Mouse (Mus musculus): ENCODE measurements around the gene Sh3pxd2a.

DNA sequence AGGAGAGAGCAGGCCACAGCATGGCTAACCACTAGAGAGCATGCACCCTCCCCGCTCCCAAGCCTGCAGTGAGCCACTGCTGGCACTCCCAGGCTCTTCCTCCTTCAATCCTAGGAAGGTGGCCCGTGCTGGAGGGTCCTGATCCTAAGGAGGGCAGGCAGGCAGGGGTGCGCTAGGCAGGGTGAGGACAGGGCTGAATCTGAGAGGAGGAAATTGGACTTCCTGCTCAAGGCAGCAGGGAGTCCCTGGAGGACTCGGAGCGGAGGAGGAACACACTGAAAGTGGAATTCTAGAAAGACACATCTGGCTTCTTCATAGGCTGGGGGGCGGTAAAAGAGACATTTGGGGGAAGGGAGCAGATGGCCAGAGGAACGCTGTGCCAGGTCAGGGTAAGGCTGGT is 55.5 kb downstream of the Sh3pxd2a start:
- TF ChIP-seq MAFK (IDR thresholded peaks at IDR 0.05; ENCODE audit: borderline replicate concordance, low read depth, low read length) (no peak), JUND (IDR thresholded peaks at IDR 0.05; ENCODE audit: low read depth, low read length) (no peak), CTCF (IDR thresholded peaks at IDR 0.05 in 2 of 3, conservative IDR thresholded peaks at IDR 0.05 in 1 of 3; ENCODE audit: control insufficient read depth in 1 of 3, insufficient read depth in 1 of 3, low read depth in 2 of 3, low read length in 3 of 3, poor library complexity in 1 of 3, severe bottlenecking in 1 of 3) (no peak), ZC3H11A (IDR thresholded peaks at IDR 0.05; ENCODE audit: low read depth, low read length) (no peak), MAX (IDR thresholded peaks at IDR 0.05; ENCODE audit: low read length) (no peak)
